Mouse (Mus musculus) ES-Bruce4 (cell line): ENCODE data around the gene Adam15.

ENCODE experiments used
- CTCF ChIP-seq: IDR thresholded peaks from one replicate; pipeline ENCODE4 v1.8.1; 2011; ENCODE audit warnings: low read depth, low read length
- POLR2A ChIP-seq: IDR thresholded peaks from one replicate; pipeline ENCODE4 v1.8.1; 2011; ENCODE audit warnings: low read length; ENCODE audit not compliant: insufficient read depth

GRCm38 (mm10) chr3:89318316-89318715 is 31.5 kb downstream of the Adam15 start:
- TF ChIP-seq CTCF (no peak), POLR2A (no peak)
